Mouse (Mus musculus): Measurements from ENCODE around the gene Lrrc38. TPM values are rescaled to one million over a fixed set of nuclear protein-coding genes. Genes with fewer than 3 reads are reported as not detected.
A peak's percentile ranks its signal among the peaks of the same experiment; 100 is the strongest.

Lrrc38 gene
- total RNA-seq (2021) = 1 to 10 TPM in 1 of 2 experiments, under 1 TPM in 1; 0.82 to 1.4 TPM
- long read RNA-seq, experiment 1, partial matches to known transcripts = 0 of 1 reads
- long read RNA-seq, experiment 1, other reads (novel, unspliced or antisense) = 0 of 1 reads
- long read RNA-seq, experiment 2, partial matches to known transcripts = 0 of 4 reads
- long read RNA-seq, experiment 2, other reads (novel, unspliced or antisense) = 0 of 4 reads

- TF ChIP-seq CTCF (conservative IDR thresholded peaks at IDR 0.05) = no peak
- DNase-seq (ENCODE audit: low spot score in 2 of 2) = no peak
- H3K27ac ChIP-seq = peak within 1 kb of the TSS; percentile 36; the same call in 1 of the 2 replicates
- peak within 1 kb of the TSS; percentile 53 for H3K4me3 ChIP-seq
Measured at GRCm38 (mm10) chr4:143349484-143349906, at the start of gene Lrrc38. Gene Lrrc38 (plus strand): TSS chr4:143349757.

- no peak overlapping the region for H3K27ac ChIP-seq
- DNase-seq (ENCODE audit: low spot score in 2 of 2) = no peak
- no peak overlapping the region for H3K4me3 ChIP-seq
- TF ChIP-seq CTCF (conservative IDR thresholded peaks at IDR 0.05) = no peak
Measured at GRCm38 (mm10) chr4:143300113-143300688, 49.4 kb upstream of the Lrrc38 start.

GRCm38 (mm10) chr4:143301042-143301441 lies 48.5 kb upstream of the Lrrc38 start:
- DNase-seq (ENCODE audit: low spot score in 2 of 2) = no peak
- no peak overlapping the region for H3K4me3 ChIP-seq
- TF ChIP-seq CTCF (conservative IDR thresholded peaks at IDR 0.05) = no peak
- H3K27ac ChIP-seq = no peak overlapping the region

- no peak overlapping the region for H3K4me3 ChIP-seq
- no peak overlapping the region for H3K27ac ChIP-seq
- TF ChIP-seq CTCF (conservative IDR thresholded peaks at IDR 0.05) = no peak
- DNase-seq (ENCODE audit: low spot score in 2 of 2) = no peak
Measured at GRCm38 (mm10) chr4:143301875-143302274, 47.7 kb upstream of the Lrrc38 start.

- Histone ChIP-seq H3K4me3 (no peak overlapping the region), H3K27ac (no peak overlapping the region)
- TF ChIP-seq CTCF (conservative IDR thresholded peaks at IDR 0.05) = no peak
- DNase-seq (ENCODE audit: low spot score in 2 of 2) = no peak
Measured at GRCm38 (mm10) chr4:143302279-143302890, 47.2 kb upstream of the Lrrc38 start.

- no peak for TF ChIP-seq CTCF (conservative IDR thresholded peaks at IDR 0.05)
Measured at GRCm38 (mm10) chr4:143305031-143305430, 44.5 kb upstream of the Lrrc38 start.

GRCm38 (mm10) chr4:143305987-143306772 lies 43.4 kb upstream of the Lrrc38 start:
- no peak for TF ChIP-seq CTCF (conservative IDR thresholded peaks at IDR 0.05)
- H3K4me3 ChIP-seq = no peak overlapping the region
- H3K27ac ChIP-seq = no peak overlapping the region
- DNase-seq (ENCODE audit: low spot score in 2 of 2) = no peak

More at GRCm38 (mm10) chr4:143305031-143305430, 44.5 kb upstream of the Lrrc38 start:
- DNase-seq (ENCODE audit: low spot score in 2 of 2) = no peak
- H3K27ac ChIP-seq = no peak overlapping the region
- H3K4me3 ChIP-seq = no peak overlapping the region

GRCm38 (mm10) chr4:143311341-143311740 lies 38.2 kb upstream of the Lrrc38 start:
- TF ChIP-seq CTCF (conservative IDR thresholded peaks at IDR 0.05) = peak; percentile 74
- no peak for DNase-seq (ENCODE audit: low spot score in 2 of 2)
- no peak overlapping the region for H3K4me3 ChIP-seq
- no peak overlapping the region for H3K27ac ChIP-seq

GRCm38 (mm10) chr4:143313299-143313698 lies 36.3 kb upstream of the Lrrc38 start:
- no peak overlapping the region for H3K27ac ChIP-seq
- no peak for DNase-seq (ENCODE audit: low spot score in 2 of 2)
- no peak for TF ChIP-seq CTCF (conservative IDR thresholded peaks at IDR 0.05)

GRCm38 (mm10) chr4:143324176-143324924 lies 25.2 kb upstream of the Lrrc38 start:
- no peak overlapping the region for H3K4me3 ChIP-seq
- H3K27ac ChIP-seq = no peak overlapping the region
- no peak for TF ChIP-seq CTCF (conservative IDR thresholded peaks at IDR 0.05)
- DNase-seq (ENCODE audit: low spot score in 2 of 2) = no peak

More at GRCm38 (mm10) chr4:143313299-143313698, 36.3 kb upstream of the Lrrc38 start:
- H3K4me3 ChIP-seq = no peak overlapping the region

- Histone ChIP-seq H3K4me3 (peak overlapping the region; percentile 50), H3K27ac (no peak overlapping the region)
- no peak for DNase-seq (ENCODE audit: low spot score in 2 of 2)
- TF ChIP-seq CTCF (conservative IDR thresholded peaks at IDR 0.05) = no peak
Measured at GRCm38 (mm10) chr4:143324925-143325624, 24.5 kb upstream of the Lrrc38 start.

- peak; percentile 96 for TF ChIP-seq CTCF (conservative IDR thresholded peaks at IDR 0.05)
- DNase-seq (ENCODE audit: low spot score in 2 of 2) = peak; percentile 53 to 86
- Histone ChIP-seq H3K4me3 (peak overlapping the region; percentile 50), H3K27ac (no peak overlapping the region)
Measured at GRCm38 (mm10) chr4:143325625-143325941, 24.0 kb upstream of the Lrrc38 start.

Data from layer of hippocampus, adult 2 months (tissue).